Mouse (Mus musculus): ENCODE results near the gene Ngf.
A peak's percentile ranks its signal among the peaks of the same experiment; 100 is the strongest.

The Ngf gene

DNA sequence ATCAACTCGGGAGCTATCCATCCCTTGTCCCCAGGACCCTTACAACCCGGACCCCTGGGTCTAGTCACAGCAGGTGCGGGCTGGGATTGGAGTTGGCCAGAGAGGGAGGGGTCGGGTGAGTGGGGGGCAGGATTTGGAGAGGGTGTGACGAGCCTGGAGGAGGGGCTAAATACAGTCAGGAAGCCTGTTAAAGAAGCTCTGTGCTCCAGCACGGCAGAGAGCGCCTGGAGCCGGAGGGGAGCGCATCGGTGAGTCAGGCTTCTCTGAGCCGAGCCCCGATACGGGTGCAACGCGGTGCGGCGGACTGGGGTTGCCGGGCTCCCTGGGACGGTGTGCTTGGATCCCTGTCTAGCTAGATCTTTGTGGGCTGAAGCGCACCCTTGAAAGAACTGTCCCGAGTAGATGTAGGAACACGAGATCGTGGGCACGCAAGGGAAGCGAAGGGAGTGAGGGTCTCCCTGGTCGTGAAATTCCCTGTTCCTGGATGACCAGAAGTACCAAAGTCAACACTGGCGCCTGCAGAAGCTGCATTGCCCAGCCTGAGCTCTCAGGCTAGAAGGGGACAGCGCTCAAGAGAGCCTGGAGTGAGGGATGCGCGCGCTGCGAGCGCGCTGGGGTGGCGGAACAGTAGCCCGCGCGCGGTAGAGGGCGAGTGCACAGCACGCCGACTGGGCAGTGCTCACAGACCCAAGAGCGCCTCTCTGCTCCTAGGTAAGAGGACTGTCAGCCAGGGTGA is at the start of gene Ngf:
Gene Ngf (plus strand): TSS at position 207 of the 736 bp plus-strand sequence.
- peak in 1 of 2 experiments; percentile 23 for DNase-seq

DNA sequence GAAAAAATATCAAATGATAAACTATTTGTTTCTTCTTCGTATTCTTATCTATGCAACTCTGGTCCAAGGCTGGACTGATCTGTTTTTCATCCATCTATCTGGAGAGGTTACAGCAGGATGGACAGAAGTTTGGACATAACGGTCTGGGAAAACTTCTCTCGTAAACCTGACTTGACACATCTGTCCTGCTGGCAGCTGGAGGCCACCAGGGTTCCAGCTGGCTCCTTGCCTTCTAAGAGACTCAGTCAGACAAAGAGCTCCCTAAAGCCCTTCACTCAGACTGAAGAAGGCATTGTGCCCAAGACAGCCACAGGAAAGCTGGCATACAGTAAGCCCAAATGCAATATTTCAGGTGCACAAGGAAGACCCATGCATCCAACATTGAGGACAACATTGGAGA is 24.2 kb upstream of the Ngf start:
- DNase-seq, result peak; percentile 48 to 54

DNA sequence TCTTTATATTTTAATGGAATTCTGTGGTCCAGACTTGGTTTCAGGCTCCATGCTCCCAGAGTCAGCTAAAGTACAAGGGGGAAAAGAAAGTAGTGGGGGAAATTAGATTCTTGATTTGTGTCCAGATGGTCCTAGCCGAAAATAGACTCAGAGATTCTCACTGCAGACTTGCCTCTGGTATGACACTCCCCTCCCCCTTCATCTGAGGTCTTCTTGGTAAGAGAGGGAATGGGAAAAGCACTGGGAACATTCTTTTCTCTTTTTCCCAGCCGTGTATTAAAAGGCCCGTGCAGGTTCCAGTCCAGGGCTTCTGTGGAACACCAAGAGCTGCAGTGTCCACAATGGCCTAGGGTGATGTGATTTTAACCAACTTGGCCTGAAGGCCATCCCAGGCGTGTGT is 23.0 kb upstream of the Ngf start:
- DNase-seq, result no peak

DNA sequence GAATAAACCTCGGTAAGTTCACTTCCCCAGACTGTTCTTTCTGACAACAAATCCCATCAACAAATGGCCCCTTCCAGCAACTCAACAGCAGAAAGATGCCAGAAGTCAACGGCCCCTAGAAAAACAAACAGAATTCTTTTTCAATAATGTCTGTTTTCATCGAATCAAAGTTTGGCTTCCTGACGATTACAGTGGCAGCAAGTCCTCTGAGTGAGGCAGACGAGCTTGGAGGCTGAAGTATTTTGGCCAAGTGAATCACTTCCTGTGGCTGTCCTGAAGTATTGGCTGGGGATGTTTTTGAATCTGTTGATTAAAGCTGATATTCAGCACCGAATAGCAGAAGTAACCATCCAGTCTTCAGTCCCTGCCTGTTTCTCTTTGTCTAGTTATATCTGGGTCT is 15.2 kb upstream of the Ngf start:
- DNase-seq, result no peak

DNA sequence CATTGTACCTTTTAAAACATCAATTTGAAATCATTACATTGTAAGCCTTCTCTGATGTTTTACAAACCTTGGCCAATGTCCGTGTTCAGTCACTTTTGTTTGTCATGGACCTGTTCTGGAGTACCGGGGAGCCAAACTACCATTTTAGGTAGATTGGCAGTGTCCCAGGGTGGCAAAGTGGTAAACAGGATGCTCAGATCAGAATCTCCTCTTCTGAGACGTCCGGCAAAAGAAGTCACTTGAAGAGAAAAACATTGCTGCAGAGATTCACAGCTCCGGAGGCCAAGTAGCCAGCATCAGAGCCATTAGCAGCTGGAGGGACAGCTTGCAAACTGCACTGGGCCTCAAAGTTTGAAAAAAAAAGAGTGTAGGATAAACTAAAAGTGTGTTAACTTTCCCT is 9.2 kb upstream of the Ngf start:
- peak in 1 of 2 experiments; percentile 17 for DNase-seq

DNA sequence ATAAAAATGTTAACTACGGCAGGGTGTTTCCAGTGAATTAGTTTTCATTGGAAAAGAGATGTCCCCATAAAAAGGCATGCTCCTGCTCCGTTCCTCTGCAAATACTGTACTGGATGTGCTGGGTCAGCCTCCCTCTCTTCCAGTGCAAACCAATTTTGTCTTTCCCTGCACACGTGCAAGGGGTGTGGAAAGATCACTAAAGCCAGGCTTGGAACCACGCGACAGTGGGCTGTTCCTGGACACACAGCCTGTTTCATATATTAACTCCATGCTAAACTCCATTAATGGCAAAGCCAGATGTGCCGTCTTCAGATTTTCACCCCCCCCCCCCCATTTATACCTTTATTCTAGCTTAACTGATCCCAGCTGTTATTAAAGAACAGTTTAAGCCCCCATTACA is 8.7 kb upstream of the Ngf start:
- DNase-seq, result no peak

DNA sequence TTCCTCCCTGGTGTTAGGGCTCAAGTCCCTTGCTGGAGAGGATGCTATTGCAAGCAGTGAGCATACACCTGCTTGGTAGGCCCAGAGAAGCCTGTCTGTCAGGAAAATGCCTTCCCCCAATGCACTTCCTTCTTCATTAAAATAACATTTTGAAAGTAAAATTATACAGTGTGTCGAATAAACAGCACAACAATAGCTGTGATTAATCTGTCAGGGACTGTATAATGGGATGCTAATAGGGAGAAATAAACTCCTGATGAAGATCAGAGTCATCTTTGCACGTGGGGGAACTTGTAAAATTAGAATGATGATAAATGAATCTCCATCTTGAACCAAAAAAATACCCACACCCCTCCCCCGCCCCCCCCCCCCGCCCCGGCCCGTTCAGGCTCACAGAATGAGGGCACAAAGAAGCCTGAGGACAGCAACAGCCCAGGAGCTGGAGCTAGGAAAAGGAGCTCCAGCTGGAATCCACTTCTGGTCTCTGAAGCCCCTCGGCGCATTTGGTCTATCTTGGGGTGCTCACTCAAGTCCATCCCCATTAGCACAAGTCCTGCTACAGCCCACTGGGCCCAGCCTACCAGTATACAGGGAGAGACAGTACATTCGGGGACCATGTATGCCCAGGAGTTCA is 6.9 kb upstream of the Ngf start:
- no peak for DNase-seq

DNA sequence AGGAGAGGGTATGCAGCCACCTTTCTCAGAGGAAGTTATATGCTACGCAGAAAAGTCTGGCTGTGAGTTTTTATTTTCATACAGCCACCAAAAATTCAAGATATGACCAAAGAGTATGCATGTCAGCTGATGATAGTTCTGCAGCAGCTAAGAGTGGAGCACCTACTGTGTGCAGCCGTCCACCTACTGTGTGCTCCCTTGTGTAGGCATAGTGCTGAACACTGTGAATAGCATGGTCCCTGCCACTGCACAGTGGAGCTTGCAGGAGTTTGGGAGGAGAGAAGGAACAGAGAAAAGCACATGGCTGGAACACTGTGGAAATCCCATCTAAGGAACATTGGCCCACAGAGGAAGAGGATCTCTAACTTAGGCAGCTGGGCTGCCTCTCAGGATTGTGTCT is 6.4 kb upstream of the Ngf start:
- no peak for DNase-seq

DNA sequence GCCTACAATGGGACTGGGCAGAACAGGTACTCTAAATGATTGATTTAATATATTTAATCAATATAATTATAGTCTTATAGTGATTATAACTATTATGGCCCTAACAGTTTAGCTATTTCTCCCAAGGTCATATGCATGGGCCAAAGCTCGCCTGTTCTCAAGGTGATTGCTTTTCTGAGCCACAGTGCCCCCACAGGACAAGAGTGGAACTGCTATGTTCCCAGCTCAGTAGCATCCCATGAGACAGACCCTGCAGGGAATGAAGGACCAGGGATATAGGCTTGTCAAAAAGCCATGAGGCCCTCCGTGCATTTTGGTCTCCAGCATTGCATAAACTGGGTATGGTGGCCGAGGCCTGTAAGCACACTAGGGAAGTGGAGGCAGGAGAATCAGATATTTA is 3.1 kb upstream of the Ngf start:
- DNase-seq, result peak; percentile 43 to 79

DNA sequence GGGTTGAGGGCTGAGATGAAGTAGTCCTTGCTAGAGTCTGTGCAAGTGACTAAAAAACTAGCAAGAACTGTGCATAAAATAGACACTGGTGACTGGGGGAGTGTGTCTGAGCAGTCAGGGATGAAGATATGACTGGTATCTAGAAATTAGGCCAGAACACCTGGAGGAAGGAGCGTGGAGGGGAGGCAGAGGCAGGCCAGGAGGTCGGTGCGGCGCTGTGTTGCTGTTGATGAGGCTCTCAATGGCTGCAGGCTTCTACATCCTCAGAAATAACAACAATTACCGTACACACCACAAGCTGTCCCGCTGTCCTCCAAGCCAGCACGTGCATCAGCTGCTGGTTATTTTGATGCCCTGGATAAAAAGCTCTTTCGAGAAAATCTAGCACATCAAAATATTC is 2.6 kb upstream of the Ngf start:
- DNase-seq, result no peak

DNA sequence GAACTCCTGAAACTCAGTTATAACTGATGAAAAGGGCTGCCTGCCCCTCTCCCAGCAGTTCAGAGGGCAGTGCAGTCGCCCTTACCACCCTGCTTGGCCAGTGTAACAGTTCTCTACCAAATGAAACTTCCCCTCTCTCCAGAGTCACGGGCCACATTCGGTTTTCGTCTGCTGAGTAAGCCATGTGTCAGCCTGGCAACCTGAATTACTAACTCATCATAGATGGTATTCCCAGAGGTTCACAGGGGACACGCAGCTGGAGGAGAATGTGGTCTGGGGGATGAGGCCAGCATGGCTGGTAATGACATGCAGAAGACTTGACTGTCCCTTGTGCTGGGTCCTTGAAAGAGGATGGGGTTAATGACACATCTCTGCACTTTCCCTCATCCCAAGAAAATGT is 1.5 kb downstream of the Ngf start:
- no peak for DNase-seq

DNA sequence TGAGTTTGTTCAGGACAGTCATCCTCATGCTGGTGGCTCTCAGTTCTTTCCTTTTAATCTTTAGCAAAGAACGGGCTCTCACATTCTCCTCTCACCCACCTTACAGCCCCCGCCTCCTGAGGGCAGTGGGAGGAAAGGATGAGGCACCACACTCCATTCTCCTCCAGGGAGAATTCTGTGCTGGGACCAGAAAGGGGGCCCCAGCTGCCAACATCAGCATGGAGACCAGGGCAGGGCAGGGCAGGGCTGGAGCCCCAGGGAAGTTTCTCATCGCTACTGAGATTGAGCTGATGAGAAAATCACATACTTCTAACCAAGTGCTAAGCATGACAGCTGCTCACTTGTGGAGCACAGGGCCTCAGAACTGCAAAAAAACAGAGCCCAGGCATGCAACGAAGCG is 2.1 kb downstream of the Ngf start:
- DNase-seq, result no peak

DNA sequence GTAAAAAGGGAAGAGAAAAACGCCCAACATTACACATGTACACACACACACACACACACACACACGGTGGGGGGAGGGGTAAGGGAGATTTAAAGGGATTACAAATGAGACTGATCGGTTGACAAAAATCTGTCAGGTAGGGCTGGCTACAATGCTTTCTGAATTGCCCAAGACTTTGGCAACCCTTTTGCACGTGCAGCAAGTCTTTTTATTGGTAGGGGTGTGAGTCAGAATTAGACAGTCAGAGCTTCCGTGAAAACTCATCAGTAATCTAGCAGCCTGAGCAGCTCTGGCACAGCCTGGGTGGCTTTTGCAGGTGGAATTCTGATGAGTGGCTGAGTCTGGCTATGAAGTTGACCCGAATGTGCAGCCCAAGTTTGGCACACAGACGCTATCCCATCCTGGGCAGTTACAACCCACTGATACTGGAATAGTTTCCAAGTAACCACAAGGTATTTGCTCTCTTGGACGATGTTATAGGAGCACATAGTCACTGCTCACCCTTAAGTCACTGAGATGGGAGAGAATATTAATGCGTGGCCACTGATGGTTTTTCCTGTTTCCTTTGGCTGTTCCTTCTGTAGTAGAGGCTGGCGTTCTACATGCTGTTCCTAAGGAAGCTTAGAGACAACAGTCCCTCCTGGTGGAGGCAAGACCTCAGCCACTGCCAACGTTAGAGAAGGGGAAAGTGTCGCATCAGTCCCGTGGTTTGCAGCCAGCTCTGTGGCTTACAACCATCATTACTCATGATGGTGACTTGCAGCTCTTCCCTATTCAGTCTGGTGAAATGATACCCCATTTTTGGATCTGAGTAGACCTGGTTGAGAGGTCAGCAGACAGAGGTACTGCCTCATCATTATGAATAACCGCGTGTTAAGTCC is 4.8 kb downstream of the Ngf start:
- no peak for DNase-seq

DNA sequence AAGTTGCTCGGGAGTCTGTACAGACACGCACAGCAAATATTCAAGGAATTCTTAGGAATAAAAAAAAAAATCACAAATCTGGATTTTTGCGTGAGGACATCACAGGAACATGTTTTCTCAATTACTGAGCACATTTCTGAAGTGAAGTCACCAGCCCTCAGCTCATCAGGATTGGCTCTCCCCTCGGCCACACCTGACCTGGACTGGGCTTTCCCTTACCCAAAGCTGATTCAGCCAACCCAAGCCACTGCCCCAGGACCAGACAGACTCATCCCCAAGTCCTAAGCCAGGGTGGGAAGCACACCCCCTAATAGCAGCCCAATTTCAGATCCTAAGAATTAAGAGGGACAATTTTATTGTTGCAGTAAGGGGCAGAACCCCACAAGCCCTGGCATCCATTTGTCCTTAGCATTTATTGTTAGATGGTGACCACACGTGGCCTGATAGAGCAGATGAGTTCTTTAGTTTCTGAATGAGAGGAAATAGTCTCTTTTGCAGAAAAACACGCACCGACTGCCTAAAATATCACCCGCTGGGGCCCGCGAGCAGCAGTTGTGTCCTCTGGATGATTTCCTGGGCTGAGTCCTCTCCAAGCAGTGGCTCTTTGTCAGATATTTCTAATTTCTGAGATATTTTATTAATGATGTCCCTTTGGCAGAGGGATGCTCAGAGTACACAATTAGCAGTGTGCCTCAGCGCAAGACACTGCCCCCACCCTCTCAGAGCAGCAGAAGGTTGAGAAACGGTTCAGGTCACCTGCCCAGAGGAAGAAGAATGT is 8.4 kb downstream of the Ngf start:
- DNase-seq, result no peak

DNA sequence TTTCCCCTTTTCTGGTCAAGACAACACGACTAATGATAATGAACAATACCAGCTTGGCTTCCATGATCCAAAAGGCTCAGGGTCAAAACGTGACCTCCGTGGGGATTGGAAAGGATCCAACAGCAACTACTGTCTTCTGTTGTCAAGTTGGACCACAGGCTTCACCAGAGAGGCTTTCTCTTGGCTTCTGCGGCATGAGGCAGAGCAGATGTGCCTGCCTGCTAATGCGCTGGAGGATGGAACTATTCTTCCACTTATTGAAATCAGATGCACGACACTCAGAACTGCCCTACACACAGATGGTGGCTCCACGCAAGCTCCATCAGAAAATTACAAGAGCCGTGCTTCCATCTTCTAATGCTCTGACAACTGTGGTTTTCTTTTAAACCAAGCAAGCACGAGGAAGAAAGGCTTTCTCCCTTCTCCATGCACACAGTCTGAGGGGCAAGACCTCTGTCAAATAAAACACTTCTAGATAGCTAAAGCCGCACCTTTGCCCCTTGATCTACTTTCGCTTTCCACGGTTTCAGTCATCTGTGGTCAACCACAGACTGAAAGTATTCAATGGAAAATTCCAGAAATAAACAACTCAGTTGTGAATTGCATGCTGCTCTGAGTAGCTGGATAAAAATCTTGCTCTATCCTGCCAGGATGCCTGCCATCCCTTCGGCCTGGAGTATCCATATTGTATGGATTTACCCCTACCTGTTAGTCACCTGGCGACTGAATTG is 20.8 kb downstream of the Ngf start:
- DNase-seq, result peak; percentile 30 to 51

DNA sequence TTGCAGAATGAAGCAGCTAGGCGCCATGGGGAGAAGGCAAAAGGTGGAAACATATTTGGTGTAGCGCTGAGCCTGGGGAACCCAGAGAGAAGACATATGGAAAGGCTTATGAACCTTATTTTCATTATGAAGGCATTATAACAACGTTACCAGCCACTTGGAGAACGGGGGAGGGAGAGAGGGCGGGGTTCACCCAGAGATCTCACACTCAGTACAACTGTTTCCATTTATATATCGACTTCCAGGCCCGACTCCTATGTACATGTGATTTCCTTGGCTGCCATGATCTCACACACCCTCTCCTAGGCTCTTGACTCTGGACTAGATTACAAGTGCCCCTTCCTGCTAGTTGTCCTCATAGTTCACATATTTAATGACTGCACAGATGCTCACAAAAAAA is 28.4 kb downstream of the Ngf start:
- DNase-seq, result no peak

DNA sequence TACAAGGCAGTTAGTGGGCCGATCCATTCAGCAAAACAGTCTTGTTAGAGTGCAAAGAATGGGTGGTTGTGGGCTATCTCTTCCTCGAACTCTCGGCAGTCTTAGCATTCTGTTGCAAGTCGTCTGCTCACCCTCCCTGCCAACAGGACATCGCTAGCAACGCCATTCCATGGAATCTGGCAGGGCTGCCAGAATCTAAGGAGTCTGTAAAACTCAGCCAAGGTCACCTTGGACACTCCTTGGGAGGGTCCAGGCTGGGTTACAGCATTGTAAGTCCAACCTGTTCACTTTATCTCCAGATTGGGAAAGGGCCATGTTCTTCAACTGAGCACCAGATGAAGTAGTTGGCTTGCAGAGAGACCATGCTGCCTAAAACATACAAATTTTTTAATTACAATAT is 29.2 kb downstream of the Ngf start:
- DNase-seq, result no peak

DNA sequence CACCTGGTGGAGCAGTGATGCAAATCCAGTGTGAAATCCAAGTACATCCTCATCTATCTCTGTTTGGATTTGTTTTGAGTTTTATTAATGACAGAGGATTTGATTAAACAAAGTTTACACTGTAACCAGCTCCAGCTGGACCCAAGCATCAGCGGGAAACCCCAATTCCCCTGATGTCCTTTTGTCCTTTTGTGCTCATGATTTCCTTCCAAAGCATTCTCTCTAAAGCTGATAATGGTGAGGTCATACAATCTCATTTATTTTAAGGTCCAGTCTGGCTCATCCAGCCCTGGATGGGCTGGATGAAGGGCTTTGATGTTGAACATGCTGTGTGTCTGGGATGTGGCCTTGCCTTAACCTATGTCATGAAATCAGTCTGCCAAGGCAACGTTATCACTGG is 30.3 kb downstream of the Ngf start:
- no peak for DNase-seq

DNA sequence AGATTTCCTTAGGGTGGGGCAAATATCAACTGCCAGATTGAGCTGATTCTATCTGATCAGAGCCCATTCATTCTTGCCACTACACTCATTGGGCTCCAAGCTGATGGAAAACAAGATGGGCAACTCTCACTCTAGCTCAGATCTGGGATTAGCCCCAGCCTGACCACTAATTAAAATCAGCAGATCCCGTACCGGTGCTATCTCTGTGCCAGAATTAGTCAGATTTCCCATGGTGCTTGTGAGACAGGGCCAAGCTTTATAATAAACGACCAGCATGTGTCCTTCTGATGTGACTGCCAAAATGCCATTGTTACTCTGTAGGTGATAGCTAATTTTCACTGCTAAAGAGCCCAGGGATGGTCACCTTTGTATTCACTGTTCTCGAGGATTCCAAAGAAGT is 31.5 kb downstream of the Ngf start:
- no peak for DNase-seq

DNA sequence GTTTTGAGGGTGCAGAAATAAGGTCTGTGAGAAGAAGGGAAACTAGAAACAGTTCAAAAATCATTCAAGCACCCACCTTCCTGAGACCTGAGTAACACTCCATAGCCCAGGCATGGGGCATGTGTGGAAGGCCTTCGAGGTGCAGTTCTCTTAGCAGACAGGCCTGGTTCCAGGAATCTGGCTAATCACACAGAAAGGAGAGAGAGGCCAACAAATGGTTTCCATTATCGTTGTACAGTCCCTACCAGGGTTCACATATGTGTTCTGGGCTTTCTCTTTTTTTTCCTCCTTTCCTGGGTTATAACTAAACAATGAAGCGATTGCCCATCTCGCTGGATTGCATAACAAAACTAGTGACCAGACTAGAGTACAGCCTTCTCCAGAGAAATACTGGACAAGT is 35.4 kb downstream of the Ngf start:
- DNase-seq, result no peak

DNA sequence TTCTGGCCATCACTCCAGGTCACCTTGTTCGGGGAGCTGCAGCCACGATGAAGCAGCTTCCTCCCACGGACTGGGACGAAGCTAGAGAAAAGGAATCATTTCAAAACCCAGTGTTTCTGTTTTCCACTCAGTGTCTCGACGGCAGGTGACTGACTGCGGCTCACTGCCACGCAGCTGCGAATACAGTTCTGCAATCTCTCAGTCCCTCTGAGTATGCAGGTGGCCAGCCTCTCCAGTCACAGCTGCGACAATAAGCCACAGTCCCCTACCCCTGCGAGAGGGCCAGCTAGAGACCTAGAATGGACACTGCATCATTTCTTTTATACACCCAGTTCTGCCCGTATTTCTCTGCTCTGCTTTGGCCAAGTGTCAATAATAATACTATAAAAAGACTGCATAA is 36.3 kb downstream of the Ngf start:
- no peak for DNase-seq

DNA sequence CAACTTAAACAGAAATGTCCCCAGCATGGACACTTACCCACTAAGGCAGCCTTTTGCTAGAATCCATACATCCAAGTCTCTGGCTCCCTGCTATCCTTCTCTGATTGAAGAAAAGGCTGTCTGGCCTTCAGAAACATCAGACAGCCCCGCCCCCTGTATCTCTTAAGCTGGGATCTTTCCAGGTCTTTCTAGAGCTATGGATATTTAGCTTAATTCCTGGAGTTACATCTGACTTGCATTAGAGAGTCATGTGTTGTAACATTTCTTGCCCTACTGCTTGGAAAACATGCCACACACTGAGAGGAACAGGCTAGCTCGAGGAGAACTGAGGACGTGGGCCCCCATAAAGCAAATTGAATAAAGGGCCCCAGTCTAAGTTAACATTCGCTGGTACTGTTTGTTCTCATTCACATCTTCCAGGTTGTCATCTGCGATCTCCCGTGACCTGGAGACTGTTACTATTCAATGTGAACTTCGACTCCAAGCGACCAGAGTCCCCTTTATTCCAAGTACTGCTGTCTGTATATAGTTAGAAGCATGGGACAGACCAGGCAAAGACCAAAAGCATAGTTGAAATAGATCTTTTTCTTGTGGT is 38.0 kb downstream of the Ngf start:
- no peak for DNase-seq

Data from kidney, adult 8-10 months (tissue).